Mouse (Mus musculus): ENCODE data around the gene Rplp2. TPM values are rescaled to one million over a fixed set of nuclear protein-coding genes. Genes with fewer than 3 reads are reported as not detected.
A peak's percentile ranks its signal among the peaks of the same experiment; 100 is the strongest.

Gene Rplp2
- total and polyA plus RNA-seq, 3 experiments = 254 to 1,228 (median 577) TPM

- DNase-seq = peak; percentile 65
Measured at GRCm38 (mm10) chr7:141481498-141482401, 34.6 kb downstream of the Rplp2 start.

GRCm38 (mm10) chr7:141482531-141483024 lies 35.4 kb downstream of the Rplp2 start:
- no peak for DNase-seq

GRCm38 (mm10) chr7:141483114-141483653 lies 36.0 kb downstream of the Rplp2 start:
- DNase-seq = no peak

- no peak for DNase-seq
Measured at GRCm38 (mm10) chr7:141484186-141485120, 37.3 kb downstream of the Rplp2 start.

GRCm38 (mm10) chr7:141485186-141485585 lies 38.0 kb downstream of the Rplp2 start:
- DNase-seq = no peak

GRCm38 (mm10) chr7:141485606-141486005 lies 38.4 kb downstream of the Rplp2 start:
- DNase-seq = no peak

GRCm38 (mm10) chr7:141486239-141486638 lies 39.1 kb downstream of the Rplp2 start:
- DNase-seq = no peak

GRCm38 (mm10) chr7:141487141-141487540 lies 40.0 kb downstream of the Rplp2 start:
- no peak for DNase-seq

GRCm38 (mm10) chr7:141491151-141491550 lies 44.0 kb downstream of the Rplp2 start:
- no peak for DNase-seq

- no peak for DNase-seq
Measured at GRCm38 (mm10) chr7:141492738-141493137, 45.6 kb downstream of the Rplp2 start.

GRCm38 (mm10) chr7:141493729-141494128 lies 46.6 kb downstream of the Rplp2 start:
- no peak for DNase-seq

- DNase-seq = no peak
Measured at GRCm38 (mm10) chr7:141495379-141495778, 48.2 kb downstream of the Rplp2 start.

GRCm38 (mm10) chr7:141495940-141496339 lies 48.8 kb downstream of the Rplp2 start:
- no peak for DNase-seq

GRCm38 (mm10) chr7:141497600-141497999 lies 50.4 kb downstream of the Rplp2 start:
- DNase-seq = no peak

Other genes with a start within 250 kb of the Rplp2 start
- under 1 TPM; 0.17 TPM for gene Lmntd2, start 233.3 kb upstream of the Rplp2 start, total RNA-seq (2021)
- 0.81 and 1.2 TPM in 2 replicates for gene Lmntd2, start 233.3 kb upstream of the Rplp2 start, polyA plus RNA-seq (2012; rRNA removed)
- gene Rassf7, start 231.5 kb upstream of the Rplp2 start, total RNA-seq (2021) = 1 to 10 TPM; 2.0 to 6.0 TPM
- 14.1 and 18.1 TPM in 2 replicates for gene Rassf7, start 231.5 kb upstream of the Rplp2 start, polyA plus RNA-seq (2012; rRNA removed)
- gene Phrf1, start 218.6 kb upstream of the Rplp2 start, total RNA-seq (2021) = 10 to 100 TPM; 61.0 to 64.5 TPM
- 23.5 and 33.7 TPM in 2 replicates for gene Phrf1, start 218.6 kb upstream of the Rplp2 start, polyA plus RNA-seq (2012; rRNA removed)
- 10 to 100 TPM in 1 of 2 experiments, 1 to 10 TPM in 1; 7.4 to 12.2 TPM for gene Irf7, start 180.9 kb upstream of the Rplp2 start, total RNA-seq (2021)
- gene Irf7, start 180.9 kb upstream of the Rplp2 start, polyA plus RNA-seq (2012; rRNA removed) = 155 and 171 TPM in 2 replicates
- gene Cdhr5, start 170.6 kb upstream of the Rplp2 start, total RNA-seq (2021) = 10 to 100 TPM in 1 of 2 experiments, 1 to 10 TPM in 1; 1.9 to 17.1 TPM
- gene Cdhr5, start 170.6 kb upstream of the Rplp2 start, polyA plus RNA-seq (2012; rRNA removed) = 9.0 and 18.5 TPM in 2 replicates
- gene Sct, start 168.2 kb upstream of the Rplp2 start, total RNA-seq (2021) = not detected
- gene Sct, start 168.2 kb upstream of the Rplp2 start, polyA plus RNA-seq (2012; rRNA removed) = 0.93 and 1.2 TPM in 2 replicates
- gene Drd4, start 155.4 kb upstream of the Rplp2 start, total RNA-seq (2021) = under 1 TPM in 1 of 2 experiments, not detected in 1; 0.31 TPM
- gene Drd4, start 155.4 kb upstream of the Rplp2 start, polyA plus RNA-seq (2012; rRNA removed) = 0.62 and 12.1 TPM in 2 replicates
- gene Deaf1, start 119.7 kb upstream of the Rplp2 start, total RNA-seq (2021) = 10 to 100 TPM; 27.8 to 30.5 TPM
- 18.7 and 34.4 TPM in 2 replicates for gene Deaf1, start 119.7 kb upstream of the Rplp2 start, polyA plus RNA-seq (2012; rRNA removed)
- gene Tmem80, start 119.6 kb upstream of the Rplp2 start, total RNA-seq (2021) = 10 to 100 TPM; 26.9 to 34.8 TPM
- 32.7 and 33.5 TPM in 2 replicates for gene Tmem80, start 119.6 kb upstream of the Rplp2 start, polyA plus RNA-seq (2012; rRNA removed)
- gene Eps8l2, start 108.5 kb upstream of the Rplp2 start, total RNA-seq (2021) = 1 to 10 TPM; 2.7 to 3.0 TPM
- gene Eps8l2, start 108.5 kb upstream of the Rplp2 start, polyA plus RNA-seq (2012; rRNA removed) = 2.6 and 3.8 TPM in 2 replicates
- 100 to 1,000 TPM; 640 to 700 TPM for gene Taldo1, start 55.2 kb upstream of the Rplp2 start, total RNA-seq (2021)
- 260 and 309 TPM in 2 replicates for gene Taldo1, start 55.2 kb upstream of the Rplp2 start, polyA plus RNA-seq (2012; rRNA removed)
- gene Gatd1, start 33.2 kb upstream of the Rplp2 start, total RNA-seq (2021) = 10 to 100 TPM; 29.7 to 41.1 TPM
- gene Gatd1, start 33.2 kb upstream of the Rplp2 start, polyA plus RNA-seq (2012; rRNA removed) = 49.5 and 58.2 TPM in 2 replicates
- 1 to 10 TPM; 1.6 to 2.8 TPM for gene Cend1, start 17.9 kb upstream of the Rplp2 start, total RNA-seq (2021)
- gene Cend1, start 17.9 kb upstream of the Rplp2 start, polyA plus RNA-seq (2012; rRNA removed) = 1.00 and 1.2 TPM in 2 replicates
- gene Slc25a22, start 9.5 kb upstream of the Rplp2 start, total RNA-seq (2021) = 100 to 1,000 TPM; 125 to 172 TPM
- gene Slc25a22, start 9.5 kb upstream of the Rplp2 start, polyA plus RNA-seq (2012; rRNA removed) = 234 and 236 TPM in 2 replicates
- gene Pidd1, start 3.3 kb upstream of the Rplp2 start, total RNA-seq (2021) = 1 to 10 TPM; 1.4 to 1.5 TPM
- gene Pidd1, start 3.3 kb upstream of the Rplp2 start, polyA plus RNA-seq (2012; rRNA removed) = 9.2 and 11.2 TPM in 2 replicates
- 1,000 to 10,000 TPM in 1 of 2 experiments, 100 to 1,000 TPM in 1; 905 to 1,265 TPM for gene Pnpla2, start 7.8 kb downstream of the Rplp2 start, total RNA-seq (2021)
- 1,146 and 1,725 TPM in 2 replicates for gene Pnpla2, start 7.8 kb downstream of the Rplp2 start, polyA plus RNA-seq (2012; rRNA removed)
- gene Cracr2b, start 13.7 kb downstream of the Rplp2 start, total RNA-seq (2021) = 10 to 100 TPM; 10.3 to 12.4 TPM
- 42.0 and 54.5 TPM in 2 replicates for gene Cracr2b, start 13.7 kb downstream of the Rplp2 start, polyA plus RNA-seq (2012; rRNA removed)
- 100 to 1,000 TPM; 325 to 452 TPM for gene Cd151, start 20.0 kb downstream of the Rplp2 start, total RNA-seq (2021)
- 899 and 918 TPM in 2 replicates for gene Cd151, start 20.0 kb downstream of the Rplp2 start, polyA plus RNA-seq (2012; rRNA removed)
- 100 to 1,000 TPM in 1 of 2 experiments, 10 to 100 TPM in 1; 84.4 to 140 TPM for gene Polr2l, start 27.8 kb downstream of the Rplp2 start, total RNA-seq (2021)
- gene Polr2l, start 27.8 kb downstream of the Rplp2 start, polyA plus RNA-seq (2012; rRNA removed) = 68.5 and 71.0 TPM in 2 replicates
- gene Tspan4, start 27.9 kb downstream of the Rplp2 start, total RNA-seq (2021) = 100 to 1,000 TPM in 1 of 2 experiments, 10 to 100 TPM in 1; 47.8 to 125 TPM
- 227 and 256 TPM in 2 replicates for gene Tspan4, start 27.9 kb downstream of the Rplp2 start, polyA plus RNA-seq (2012; rRNA removed)
- 10 to 100 TPM; 50.7 to 69.2 TPM for gene Chid1, start 92.5 kb downstream of the Rplp2 start, total RNA-seq (2021)
- gene Chid1, start 92.5 kb downstream of the Rplp2 start, polyA plus RNA-seq (2012; rRNA removed) = 34.7 and 37.4 TPM in 2 replicates
- 10 to 100 TPM; 51.3 to 70.1 TPM for gene Ap2a2, start 114.8 kb downstream of the Rplp2 start, total RNA-seq (2021)
- 33.8 and 36.4 TPM in 2 replicates for gene Ap2a2, start 114.8 kb downstream of the Rplp2 start, polyA plus RNA-seq (2012; rRNA removed)
- gene Muc6, start 207.9 kb downstream of the Rplp2 start, total RNA-seq (2021) = not detected
- gene Muc6, start 207.9 kb downstream of the Rplp2 start, polyA plus RNA-seq (2012; rRNA removed) = 0.01 and 0.09 TPM in 2 replicates
- under 1 TPM; 0.17 to 0.75 TPM for gene Muc2, start 243.0 kb downstream of the Rplp2 start, total RNA-seq (2021)
- 0.54 and 0.67 TPM in 2 replicates for gene Muc2, start 243.0 kb downstream of the Rplp2 start, polyA plus RNA-seq (2012; rRNA removed)

Data from adrenal gland, adult 2 months (tissue).